Mouse (Mus musculus) brain, embryonic 18.5 days (tissue): ENCODE measurements around the gene Fibcd1.

Source experiments
- DNase-seq: peaks from one replicate; pipeline ENCODE4 v3.0.0-alpha.2; 2012; ENCODE audit warnings: low read depth, low spot score

The Fibcd1 gene

DNA sequence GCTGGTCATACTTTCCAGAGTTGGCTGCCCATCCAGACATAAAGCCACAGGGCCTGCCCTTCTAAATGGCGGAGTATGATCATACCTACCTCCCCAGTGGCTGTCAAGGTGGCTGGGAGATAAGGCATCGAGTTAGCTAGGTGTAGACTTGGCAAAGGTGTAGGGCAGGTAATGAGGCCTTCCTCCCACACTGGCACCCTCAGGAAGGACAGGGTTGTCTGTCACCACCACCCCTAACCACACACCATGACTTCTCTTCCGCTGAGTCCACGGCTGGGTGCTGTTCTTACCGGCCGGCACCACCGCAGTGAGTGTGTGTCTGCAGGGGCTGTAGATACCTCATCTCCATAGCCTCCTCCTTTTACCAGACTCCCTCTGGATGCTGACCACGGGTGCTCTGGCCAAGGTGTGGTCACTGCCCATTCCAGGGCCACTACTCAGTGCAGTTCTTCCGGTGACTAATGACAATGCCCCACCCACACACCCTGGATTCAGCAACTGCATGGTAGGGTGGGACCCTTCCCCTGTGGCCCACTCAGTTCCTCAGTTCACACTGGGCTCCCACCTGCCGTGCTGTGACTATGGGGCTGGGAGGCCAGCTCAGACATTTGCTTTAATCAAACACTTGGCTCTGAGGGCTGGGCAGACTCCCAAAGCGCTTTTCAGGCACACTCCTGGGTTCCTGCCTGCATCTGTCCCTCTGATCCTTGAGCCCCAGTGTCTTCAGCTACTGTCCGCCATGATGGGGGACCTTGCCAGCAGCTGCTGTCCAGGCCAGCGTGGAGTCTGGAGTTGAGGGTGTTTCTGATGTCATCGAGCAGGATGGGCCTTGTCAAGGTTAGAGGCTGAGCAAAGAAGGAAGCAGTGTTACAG lies 34.5 kb downstream of the Fibcd1 start:
- no peak for DNase-seq

DNA sequence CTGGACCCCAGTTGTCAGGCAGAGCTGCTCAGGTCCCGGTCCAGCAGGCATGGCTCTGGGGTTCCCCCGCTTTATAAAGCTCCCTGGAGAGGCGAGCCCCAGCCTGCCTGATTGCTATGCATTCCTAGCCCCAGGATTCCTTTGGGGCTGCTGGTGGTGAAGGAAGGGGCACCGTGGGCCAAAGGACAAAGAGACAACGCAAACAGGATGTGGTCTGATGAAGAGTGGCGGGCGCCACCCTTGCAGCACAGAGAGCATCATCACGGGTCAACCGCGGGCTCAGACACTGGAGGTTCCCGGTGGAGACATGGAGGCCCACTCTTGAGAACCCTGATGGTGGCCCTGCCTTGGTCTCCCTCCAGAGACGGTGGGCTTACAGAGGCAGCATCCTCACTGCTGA lies 35.4 kb downstream of the Fibcd1 start, which contains the start of gene Qrfp:
Gene Qrfp (minus strand): TSS at position 137 of the 400 bp plus-strand sequence.
- no peak for DNase-seq

DNA sequence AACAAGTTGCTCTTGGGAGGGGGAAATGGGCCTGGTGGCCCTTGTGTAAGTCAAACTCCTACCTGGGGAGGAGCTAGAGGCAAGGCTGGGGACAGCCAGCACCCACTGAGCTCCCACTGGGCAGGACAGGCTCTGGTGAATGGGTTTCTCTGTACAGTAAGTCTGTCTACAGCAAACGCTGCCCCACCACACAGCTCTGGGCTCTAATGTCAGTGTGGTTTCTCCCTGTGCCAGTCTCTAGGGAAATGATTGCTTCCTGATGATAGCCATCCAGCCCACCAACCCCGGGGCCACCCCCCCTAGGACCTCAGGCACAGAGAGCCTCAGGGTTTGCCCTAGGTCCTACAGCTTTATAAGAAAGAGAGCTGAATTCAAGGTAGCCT lies 36.5 kb downstream of the Fibcd1 start:
- no peak for DNase-seq

DNA sequence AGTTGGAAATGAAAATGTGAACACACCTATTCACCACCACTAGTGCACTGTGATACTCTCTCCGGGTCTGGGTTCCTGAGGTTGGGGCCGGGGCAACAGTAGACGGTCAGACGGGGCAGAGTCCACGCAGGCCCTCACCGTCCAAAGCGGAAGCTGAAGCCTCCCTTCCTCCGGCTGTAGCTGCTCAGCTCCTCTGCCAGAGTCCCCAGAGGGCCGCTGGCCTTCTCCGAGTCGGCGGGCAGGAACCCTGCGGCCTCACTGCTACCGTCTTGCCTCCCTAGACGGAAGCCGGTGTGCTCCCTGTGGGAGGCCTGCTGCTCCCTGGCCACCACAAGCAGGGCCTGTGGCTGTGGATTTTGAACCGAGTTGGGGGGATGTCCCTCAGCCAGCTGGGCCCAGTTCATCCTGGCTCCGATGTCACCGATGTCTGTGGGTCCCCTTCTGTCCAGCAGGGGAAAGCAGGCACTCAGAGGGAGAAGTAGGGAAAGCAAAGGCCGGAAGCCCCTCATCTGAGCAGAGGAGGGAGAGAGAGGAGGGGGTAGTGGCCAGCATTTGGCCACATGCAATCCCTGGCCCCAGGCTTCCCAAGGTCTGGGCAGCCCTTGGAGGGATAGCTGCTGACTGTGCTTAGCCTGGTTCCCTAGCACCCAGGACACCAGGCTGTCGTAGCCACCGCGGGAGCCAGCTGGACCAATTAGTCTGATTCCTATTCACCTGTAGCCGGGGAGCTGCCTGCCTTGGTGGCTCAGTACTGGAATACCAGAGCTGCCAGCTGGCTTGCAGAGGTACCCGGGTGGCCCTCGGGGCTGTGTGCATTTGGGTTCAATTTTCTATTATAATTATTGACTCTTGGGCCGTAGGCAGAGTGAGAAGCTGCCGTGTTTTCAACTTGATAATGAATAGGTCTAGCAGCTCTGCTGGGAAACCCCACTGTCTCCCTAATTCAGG lies 37.1 kb downstream of the Fibcd1 start:
- DNase-seq: no peak

DNA sequence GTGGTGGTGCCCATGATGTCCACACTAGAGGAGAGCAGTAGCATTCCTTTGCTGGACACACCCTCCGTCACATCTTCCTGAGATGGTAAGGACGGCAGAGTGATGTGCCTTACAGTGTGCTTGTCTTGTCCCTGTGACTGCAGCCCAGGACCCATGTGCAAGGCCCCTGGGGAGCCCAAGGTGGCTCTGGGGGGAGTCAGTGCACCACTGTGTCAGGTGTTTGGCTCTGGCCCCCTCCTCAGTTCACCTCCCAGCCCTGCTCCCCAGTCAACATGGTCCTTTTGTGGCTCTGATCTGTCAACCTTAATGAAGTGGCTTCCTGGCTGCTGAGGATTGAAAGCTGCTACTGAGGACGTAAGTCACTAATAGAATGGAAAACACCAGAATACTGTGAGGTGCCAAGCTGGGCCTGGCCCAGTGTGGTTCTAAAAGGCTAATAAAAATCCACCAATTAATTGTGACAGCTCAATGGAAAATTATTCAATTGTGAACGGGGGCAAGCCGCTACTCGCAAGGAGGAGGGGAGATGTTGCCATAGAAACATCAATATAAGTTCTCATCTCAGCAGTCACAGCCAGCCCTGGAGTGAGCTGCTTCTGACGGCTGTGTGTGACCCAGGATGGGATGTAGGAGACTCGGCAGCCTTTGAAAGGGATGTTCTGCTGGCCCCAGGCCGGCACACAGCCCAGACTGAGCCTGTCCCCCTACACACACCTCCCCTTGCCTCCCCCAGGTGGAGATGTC lies 39.0 kb downstream of the Fibcd1 start:
- no peak for DNase-seq

DNA sequence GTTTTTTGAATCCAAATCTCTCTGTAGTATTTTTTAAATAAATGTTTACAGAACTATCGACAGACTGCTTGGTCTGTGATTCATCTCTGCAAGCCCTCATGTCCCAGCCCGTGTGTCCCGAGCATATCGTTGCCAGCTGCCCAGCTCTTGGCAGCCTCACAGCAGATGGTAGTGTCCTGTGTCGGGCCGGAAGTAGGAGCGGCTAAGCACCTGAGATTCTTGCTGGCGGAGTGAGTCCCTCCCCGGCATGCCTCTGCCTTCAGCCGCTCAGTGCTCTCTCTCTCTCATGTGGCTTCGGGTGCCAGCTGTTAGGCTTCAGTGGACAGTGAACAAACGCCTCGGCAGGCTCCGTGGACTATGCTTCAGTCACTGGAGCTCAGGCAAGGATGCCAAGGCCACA lies 42.3 kb downstream of the Fibcd1 start:
- DNase-seq: no peak

DNA sequence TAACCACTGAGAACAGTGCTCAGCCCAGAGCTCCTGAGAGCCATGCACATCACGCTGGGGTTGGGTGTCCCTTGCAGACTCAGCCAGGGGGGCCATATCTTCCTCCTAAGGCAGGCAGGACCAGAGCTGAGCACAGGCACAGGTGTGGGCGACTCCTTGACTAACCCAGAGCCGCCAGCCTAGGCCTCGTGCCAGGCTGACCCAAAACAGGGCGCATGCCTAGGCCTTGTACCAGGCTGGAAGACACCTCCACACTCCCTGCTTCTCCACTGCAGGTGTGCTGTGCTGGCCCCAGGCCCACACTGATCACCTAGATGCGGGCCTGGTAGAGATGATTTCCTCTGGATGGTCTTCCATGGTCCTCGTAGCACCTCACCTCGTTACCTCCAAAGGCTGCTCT lies 43.0 kb downstream of the Fibcd1 start:
- DNase-seq: no peak

DNA sequence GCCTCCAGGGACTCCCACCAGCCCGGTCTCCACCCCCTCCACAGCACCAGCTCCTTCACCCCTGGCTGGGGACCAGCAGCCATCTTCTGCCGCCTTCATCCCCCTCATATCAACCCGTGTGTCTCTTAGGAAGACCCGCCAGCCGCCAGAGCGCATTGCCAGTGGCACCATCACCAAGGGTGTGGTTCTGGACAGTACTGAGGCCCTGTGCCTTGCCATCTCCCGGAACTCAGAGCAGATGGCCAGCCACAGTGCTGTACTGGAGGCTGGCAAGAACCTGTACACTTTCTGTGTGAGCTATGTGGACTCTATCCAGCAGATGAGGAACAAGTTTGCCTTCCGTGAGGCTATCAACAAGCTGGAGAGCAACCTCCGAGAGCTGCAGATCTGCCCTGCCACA lies 44.4 kb downstream of the Fibcd1 start:
- no peak for DNase-seq

DNA sequence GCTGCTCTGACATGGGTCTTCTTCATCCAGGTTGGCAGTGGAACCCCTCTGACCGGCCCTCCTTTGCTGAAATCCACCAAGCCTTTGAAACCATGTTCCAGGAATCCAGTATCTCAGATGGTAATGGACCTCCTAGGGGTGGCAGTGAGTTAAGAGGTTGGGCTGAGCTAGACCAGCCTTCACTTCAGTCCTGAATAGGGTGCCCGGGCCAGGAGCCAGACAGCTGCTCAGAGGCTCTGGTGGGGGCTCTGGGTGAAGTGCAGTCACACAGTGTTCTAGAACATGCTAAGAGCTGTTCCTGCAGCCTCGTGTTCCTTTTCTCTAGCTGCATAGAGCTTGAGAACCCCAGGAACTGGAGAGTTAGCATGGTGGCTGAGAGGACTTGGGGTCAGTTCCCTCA lies 48.9 kb downstream of the Fibcd1 start:
- no peak for DNase-seq

DNA sequence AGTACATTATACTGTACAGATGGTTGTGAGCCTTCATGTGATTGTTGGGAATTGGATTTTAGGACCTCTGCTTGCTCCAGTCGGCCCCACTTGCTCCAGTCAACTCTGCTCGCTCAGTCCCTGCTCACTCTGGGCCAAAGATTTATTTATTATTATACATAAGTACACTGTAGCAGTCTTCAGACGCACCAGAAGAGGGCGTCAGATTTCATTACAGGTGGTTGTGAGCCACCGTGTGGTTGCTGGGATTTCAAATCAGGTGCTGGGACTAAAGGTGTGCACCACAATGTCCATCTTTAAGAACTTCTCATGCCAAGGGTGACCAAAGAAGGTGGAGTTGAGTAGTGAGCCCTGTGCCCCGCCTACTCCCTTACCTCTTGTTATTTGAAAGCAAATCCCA lies 53.2 kb downstream of the Fibcd1 start:
- DNase-seq: no peak

DNA sequence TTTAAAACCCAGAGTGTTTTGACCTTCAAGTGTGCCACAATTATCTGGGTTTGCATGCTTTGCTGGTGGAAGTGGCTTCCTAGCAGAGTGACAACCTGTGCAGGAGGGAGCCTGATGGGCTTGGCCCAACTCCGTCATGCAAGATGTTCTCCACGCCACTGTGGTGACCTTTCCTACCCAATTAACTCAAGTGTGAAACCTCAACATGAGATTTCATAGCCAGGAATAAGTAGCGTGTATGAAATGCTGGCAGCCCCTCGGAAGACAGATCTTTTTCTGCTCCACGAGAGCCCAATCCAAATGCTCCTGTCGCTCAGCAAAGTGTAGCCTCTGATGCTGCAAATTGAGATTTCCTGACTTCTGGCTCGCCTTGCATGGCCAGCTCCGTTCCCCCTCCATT lies 54.5 kb downstream of the Fibcd1 start:
- DNase-seq: no peak

DNA sequence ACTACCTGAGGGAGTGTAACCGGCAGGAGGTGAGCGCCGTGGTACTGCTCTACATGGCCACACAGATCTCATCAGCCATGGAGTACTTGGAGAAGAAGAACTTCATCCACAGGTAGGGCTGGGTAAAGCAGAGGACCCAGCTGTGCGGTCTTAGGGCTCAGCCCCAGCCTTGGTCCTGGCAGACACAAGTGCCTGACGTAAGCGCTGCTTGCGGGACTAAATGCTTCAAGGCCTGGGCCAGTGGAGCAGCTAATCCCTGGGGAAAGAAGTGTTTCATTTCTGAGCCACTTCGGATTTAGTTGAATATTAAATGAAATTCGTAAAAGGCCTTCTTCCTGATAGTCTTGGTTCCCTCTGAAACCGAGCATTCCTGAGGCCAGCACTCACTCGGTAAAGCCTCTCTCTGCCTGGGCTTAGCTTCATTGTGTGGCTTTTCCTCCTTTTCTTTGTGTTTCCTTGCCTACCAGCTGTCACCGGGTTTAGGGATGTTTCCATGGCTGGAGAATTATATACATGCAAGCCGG lies 55.0 kb downstream of the Fibcd1 start:
- DNase-seq: no peak

DNA sequence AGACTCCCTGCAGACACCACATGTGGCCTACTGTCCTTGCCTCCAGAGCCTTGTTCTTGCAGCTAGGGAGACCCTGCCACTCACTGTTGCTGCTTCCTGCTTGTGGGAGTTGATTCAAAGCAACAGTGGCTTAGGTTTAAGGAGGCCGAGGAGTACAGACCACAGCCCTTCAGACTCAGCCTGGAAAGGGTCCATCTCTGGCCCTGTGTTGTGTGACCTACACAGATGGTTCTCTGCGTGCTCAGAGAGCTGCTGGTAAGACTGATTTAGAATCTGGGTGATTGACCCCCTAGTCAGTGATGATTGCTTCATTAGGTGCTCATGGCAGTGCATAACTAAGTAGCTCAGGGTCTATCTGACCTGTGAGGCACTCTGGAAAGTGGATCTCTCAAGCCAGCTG lies 56.6 kb downstream of the Fibcd1 start:
- DNase-seq: no peak

DNA sequence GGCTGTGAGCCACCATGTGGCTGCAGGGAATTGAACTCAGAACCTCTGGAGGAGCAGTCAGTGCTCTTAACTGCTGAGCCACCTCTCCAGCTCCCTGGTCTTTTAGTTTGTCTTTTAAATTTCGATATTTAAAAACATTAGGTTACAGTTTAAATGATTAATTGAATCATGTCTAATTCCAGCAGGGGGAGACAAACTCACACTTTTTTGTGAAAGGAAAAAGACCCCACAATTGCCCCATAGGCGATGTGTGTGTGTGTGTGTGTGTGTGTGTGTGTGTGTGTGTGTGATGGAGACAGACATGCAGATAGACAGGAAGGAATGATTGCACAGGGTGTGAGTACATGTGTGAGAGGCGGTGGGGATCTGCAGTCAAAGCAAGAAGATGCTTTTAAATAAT lies 57.6 kb downstream of the Fibcd1 start:
- DNase-seq: no peak

DNA sequence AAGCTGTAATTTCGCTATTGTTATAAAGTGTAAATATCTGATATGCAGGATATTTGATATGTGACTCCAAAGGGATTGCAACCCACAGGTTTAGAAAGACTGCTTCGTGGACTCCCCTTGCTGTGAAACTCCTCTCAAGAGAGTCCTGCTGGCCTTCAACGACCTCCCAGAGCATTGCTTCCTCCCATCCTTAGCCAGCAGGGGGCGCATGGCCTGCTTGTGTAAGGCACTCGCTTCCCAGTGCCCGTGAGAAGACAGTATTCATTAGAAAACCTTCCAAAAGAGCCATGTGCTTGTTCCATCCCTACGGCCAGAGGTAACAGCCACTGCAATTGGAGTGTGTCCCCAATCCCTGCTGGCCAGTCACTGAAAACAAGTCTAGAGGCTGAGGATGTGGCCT lies 58.8 kb downstream of the Fibcd1 start:
- DNase-seq: no peak

DNA sequence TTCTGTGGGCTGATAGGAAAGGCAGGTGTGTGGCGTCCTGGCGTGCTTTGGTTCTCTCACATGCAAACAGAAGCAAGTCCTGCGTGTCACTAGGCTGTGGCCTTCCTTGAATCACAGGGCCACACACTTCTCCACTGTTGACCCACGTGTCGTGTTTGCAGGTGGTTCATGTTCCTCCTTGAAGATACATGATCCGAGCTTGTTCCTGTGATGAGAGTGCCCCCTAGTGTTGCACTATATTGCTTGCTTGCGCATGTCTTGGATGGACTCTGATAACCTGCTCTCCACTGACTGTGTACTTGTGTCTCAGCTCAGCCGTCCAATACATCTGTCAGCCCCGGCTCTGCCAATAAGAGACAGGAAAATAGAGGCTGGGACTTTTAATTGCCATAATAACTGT lies 60.7 kb downstream of the Fibcd1 start:
- peak; percentile 52 for DNase-seq

DNA sequence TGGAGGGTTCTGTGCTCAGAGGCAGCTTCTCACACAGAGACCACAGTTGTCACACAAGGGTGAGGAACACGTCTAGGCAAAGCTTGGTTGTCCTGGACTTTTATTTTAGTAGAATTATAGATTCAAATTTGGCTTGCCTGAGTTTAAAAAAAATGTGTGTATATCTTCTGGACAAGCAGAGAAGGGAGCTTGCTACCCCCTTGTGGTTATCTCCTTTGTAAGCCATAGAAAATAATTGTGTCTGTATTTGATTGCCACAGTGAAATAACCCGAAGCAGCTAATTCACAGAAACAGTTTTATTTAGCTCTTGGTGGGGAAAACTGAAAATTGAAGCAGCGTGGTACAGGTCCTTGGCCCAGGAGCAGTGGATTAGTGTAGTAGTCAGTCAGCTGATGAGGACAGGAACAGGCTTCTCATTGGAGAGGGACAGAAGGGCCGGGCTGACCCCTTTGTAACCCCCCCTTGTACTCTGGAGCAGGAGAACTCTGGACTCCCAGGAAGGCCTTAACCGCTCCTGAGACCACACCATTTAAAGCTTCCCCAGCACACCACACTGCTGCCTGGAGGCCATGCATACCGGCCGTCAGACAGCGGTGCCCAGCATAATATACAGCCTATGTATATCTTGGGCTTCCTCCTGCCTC lies 62.7 kb downstream of the Fibcd1 start:
- no peak for DNase-seq

DNA sequence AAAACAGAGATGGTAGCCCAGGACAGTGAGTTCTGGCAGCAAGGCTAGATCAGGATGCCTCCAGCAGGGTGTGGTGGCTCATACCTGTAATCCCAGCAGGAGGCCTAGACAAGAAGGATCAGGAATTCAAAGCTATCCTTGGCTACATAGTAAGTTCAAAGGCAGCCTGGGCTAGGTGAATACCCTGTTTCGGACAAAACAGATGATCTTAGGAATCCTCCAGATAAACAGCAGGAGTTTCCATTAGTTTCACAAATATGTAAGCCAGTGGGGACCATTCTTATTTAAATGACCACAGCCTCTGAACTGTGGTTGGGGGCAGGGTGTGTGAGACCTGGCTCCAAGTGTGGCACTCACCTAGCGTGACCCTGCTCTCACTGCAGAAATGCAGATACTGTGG lies 66.5 kb downstream of the Fibcd1 start:
- DNase-seq: no peak

DNA sequence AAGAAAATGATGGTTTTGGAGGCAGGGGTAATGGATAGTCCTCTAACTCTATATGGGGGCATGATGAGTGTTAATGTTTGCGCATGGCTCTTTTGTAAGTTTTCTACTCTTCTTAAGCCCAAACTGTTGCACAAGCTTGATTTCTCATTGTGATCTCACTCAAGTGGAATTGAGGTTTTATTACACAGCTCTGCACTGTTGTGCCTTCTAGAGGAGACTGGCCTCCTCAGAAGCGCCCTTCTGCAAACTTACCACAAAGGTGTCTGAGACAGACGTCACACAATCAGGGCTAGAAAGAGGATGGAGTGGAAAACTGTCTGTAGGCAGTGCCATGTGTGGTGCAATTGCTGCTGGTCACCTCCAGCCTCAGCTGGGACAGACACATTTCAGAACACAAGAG lies 69.3 kb downstream of the Fibcd1 start:
- no peak for DNase-seq

DNA sequence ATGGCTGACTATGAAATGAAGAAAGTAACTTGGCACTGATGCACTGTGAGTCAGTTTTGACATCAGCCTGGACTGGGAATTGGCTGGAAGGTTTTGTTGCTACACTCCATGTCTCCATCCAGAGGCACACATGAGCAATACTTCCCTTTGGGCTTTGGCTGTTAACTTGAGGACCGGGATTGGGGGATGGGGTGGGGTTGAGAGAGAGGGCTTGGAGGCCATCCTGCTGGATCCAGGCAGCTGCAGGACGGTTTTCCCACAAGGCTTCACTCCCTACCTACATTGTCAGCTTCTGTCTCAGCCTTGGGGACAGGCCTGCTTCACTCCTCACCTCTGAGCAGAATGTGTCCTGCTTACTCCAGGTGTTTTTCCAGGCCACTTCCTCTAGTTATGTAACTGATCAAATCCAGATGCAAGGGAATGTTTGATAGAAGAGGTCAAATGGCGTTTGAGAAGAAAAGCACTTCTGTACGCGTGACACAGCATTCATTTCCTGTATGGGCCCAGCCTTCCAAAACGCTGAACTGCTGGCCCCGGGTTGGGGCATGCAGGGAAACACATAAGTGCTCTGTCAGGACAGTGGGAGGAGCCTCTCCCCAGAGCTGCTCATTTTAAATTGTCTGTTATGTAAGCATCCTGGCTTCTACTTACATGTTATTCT lies 74.9 kb downstream of the Fibcd1 start:
- DNase-seq: no peak

DNA sequence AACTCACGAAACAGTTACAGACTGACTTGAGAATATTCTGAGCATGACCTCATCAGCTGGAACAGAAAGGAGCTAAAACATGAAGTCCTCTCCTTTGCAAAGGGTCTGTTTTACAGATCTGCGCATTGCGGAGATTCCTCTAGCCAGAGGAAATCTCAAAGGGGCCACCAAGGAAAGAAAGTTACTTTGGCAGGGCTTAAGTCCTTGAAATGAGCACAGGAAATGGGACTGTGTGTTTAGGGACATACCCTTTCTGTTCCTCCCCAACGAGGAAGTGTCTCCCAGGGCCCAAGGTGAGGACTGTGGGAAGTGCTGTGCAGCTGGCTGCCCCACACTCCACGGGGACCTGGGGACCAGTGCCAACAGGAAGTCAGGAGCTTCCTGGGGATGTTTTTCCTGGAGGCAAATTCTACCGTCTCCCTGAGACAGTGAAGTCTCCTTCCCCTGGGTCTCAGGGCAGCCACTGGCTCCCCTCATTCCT lies 76.1 kb downstream of the Fibcd1 start:
- DNase-seq: no peak
